ENCODE assay signal across 8 mouse cellular contexts in genomic region chr5:140061296-140061879, GRCm38 (mm10).
DNase-seq lines count a peak whose midpoint lies in the region; ATAC-seq lines count a peak whose summit lies in the region.

No protein-coding gene starts in this region.

- H3K4me2 ChIP-seq in embryonic facial prominence, embryonic 12.5 days (replicated peaks), result no peak overlapping the region

- peak overlapping the region; percentile 59 for H3K27ac ChIP-seq in embryonic facial prominence, embryonic 12.5 days

- no peaks in the 10 kb centered on the region for H3K27me3 ChIP-seq in embryonic facial prominence, embryonic 12.5 days

- WGBS in embryonic facial prominence, embryonic 12.5 days, result 40% methylated on average over 6 of the region's 6 CpGs

- no peak overlapping the region for H3K9ac ChIP-seq in embryonic facial prominence, embryonic 12.5 days

- ATAC-seq in embryonic facial prominence, embryonic 12.5 days (ENCODE audit: insufficient number of reproducible peaks, insufficient read depth, low FRiP score, low TSS enrichment), result peak; percentile 72

- H3K36me3 ChIP-seq in embryonic facial prominence, embryonic 12.5 days, result peaks cover 4% of the 10 kb centered on the region; the same call in 1 of the 2 replicates

- peaks cover 21% of the 10 kb centered on the region; the same call in 1 of the 2 replicates for H3K4me1 ChIP-seq in embryonic facial prominence, embryonic 12.5 days

- H3K4me3 ChIP-seq in embryonic facial prominence, embryonic 12.5 days, result no peak overlapping the region

- intact Hi-C loops in left cerebral cortex, postnatal 10 days (cut with DNase I), result no loop called here

- peak; percentile 48 for DNase-seq in kidney, postnatal 10 days
- no peak for DNase-seq in kidney, adult 11 months
- peak; percentile 75 to 76 for DNase-seq in frontal cortex, postnatal 36 days (ENCODE audit: low spot score in 2 of 2)
- peak; percentile 72 to 81 for DNase-seq in left cerebral cortex, postnatal 10 days (ENCODE audit: extremely low spot score in 1 of 2, low spot score in 2 of 2)
- DNase-seq in telencephalon, adult 2 months (ENCODE audit: low read depth, low spot score), result peak; percentile 78
- no peak for DNase-seq in embryo, embryonic 10 days (ENCODE audit: low spot score)
- DNase-seq in cerebellum, adult 11 months, result no peak

- no peaks in the 10 kb centered on the region for H3K9me3 ChIP-seq in embryonic facial prominence, embryonic 12.5 days

Comparison
In these comparisons a context has a peak if more than half of its experiments do, and no peak if none do; other contexts are left out.
1. DNase-seq: peak in kidney, postnatal 10 days (single experiment), frontal cortex, postnatal 36 days (2 of 2), left cerebral cortex, postnatal 10 days (2 of 2) and telencephalon, adult 2 months (single experiment); none in kidney, adult 11 months (single experiment), embryo, embryonic 10 days (single experiment) and cerebellum, adult 11 months (single experiment).